Mouse (Mus musculus) gastrocnemius, adult 18-20 months (tissue): Measurements from ENCODE around the gene Erlin1. TPM values are rescaled to one million over a fixed set of nuclear protein-coding genes. Genes with fewer than 3 reads are reported as not detected.

ENCODE experiments used
- DNase-seq: peaks from one replicate; pipeline ENCODE4 v3.0.0; 2021; ENCODE audit warnings: low spot score
- long read RNA-seq, 2 experiments: library from polyadenylated mRNA; stranded (forward); transcript quantifications; one replicate each; pipeline ENCODE4 v2.0.0; 2021
- total RNA-seq, 2 experiments: library from RNA; stranded (reverse); gene quantifications; 2 replicates each; pipeline ENCODE4 v1.2.3; 2021

Gene Erlin1
- total RNA-seq = 1 to 10 TPM; 5.8 to 6.1 TPM
- long read RNA-seq, experiment 1, transcript Erlin1-202 (12 exons, 3,136 nt) = major isoform, 6 of 7 reads
- long read RNA-seq, experiment 1, partial matches to known transcripts = 0 of 7 reads
- long read RNA-seq, experiment 1, other reads (novel, unspliced or antisense) = 1 of 7 reads
- long read RNA-seq, experiment 2, transcript Erlin1-201 (12 exons, 3,228 nt) = major isoform, 6 of 11 reads
- long read RNA-seq, experiment 2, partial matches to known transcripts = 0 of 11 reads
- long read RNA-seq, experiment 2, other reads (novel, unspliced or antisense) = 1 of 11 reads

DNA sequence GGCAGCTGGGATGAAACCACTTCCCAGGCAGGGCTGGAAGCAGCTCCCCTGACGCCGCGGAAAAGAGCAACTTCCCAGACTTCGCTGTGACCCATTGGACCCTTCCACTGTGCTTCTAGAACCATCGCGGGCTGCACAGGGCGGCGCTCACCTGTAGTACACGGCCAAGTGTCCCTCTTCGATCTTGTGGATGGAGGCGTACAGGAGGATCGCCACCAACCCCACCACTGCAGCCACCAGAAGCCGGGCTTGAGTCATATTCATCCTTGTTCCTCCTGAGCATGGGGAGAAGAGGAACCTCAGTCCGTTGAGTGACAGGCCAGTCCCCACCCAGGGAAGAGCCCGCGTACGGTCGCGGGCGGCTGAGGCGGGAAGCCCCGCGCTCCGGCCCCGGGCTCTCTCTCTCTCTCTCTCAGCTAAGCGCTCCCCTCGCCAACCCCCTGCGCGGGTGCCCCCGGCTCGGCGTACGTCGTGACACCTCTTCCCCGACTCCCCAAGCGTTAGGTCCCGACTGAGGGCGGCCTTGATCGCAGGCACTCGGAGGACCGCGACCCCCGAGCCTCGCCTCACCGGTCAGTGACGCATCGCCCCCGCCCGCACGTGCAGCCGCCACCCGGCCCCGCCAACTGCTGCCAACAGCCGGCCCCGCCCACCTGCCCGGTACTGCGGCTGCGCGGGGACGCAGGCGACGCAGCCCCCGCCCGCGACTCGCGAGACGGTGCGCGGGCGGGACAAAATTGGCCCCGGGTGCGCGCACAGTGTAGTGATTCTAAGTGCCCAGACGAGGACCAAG, at the start of gene Erlin1:
Erlin1 (minus strand) TSS at position 665 of the 793 bp plus-strand sequence.
- peak; percentile 88 for DNase-seq

DNA sequence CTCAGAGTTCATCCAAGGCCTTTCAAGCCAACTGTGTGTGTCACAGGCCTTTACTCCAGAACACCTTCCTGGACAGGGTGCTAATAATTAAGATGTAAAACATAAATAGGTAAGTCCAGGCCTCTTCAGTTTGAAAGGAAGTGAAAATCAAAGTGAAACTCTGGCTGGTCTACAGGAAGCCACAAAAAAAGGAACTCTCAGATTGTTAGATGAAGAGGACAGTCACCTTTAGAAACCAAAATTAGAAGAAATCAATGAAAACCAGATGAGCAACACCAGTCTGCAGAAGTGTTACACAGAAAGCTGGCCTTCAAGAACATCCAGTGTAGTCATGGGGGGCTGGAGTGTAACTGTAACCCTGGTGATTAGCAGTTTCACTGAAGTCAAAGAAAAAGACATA, 48.2 kb upstream of the Erlin1 start:
- no peak for DNase-seq

DNA sequence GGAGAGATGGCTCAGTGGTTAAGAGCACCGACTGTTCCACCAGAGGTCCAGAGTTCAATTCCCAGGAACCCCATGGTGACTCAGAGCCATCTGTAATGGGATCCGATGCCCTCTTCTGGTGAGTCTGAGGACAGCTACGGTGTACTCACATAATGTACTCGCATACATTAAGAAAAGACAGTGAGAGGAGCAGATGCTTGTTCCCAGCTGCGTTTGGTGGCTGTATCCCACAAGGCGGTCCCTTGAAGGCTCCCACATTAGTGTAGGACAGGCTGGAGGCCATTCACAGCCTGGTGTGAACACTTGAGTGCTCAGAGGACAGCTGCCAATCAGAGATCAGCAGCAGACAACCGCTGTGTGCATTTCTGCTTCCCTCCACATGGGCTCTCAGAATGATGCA, 42.1 kb upstream of the Erlin1 start:
- DNase-seq = no peak

DNA sequence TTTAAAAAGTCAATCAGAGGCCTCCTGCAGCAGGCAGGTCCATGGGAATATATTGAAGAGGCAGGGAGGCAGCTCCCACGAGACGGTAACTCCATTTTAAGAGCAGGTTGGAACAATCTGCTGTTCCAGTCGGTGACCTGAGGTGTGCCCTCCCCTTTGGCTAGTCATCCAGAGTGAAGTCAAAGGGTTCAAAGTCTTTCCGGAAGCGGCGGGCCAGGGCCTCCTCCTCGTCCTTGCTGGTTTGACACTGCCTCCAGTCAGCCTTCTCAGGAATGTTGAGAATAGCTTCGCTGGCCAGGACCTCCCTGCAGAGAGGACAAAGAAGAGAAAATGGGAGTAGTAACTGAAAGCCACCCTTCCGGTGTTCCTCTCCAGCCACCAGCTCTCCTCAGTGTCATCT, 40.8 kb upstream of the Erlin1 start:
- DNase-seq = no peak

DNA sequence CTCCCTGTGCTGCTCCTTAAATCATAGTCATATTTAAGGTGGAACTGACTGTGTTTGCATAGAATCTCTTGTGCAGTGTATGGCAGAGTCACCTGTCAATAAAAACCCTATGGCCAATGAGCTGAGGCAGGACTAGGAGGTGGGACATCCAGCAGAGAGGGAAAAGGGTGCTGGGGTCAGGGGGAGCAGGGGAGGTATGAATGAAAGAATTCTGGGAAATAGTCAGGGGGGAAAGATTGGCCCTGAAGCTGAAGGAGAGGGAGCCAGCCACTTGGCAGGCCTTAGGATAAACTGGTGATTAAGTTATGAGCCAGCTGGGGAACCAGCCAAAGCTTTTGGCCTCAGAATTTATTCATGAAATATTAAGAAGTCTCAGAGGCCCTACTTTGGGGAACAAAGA, 39.4 kb upstream of the Erlin1 start:
- no peak for DNase-seq

DNA sequence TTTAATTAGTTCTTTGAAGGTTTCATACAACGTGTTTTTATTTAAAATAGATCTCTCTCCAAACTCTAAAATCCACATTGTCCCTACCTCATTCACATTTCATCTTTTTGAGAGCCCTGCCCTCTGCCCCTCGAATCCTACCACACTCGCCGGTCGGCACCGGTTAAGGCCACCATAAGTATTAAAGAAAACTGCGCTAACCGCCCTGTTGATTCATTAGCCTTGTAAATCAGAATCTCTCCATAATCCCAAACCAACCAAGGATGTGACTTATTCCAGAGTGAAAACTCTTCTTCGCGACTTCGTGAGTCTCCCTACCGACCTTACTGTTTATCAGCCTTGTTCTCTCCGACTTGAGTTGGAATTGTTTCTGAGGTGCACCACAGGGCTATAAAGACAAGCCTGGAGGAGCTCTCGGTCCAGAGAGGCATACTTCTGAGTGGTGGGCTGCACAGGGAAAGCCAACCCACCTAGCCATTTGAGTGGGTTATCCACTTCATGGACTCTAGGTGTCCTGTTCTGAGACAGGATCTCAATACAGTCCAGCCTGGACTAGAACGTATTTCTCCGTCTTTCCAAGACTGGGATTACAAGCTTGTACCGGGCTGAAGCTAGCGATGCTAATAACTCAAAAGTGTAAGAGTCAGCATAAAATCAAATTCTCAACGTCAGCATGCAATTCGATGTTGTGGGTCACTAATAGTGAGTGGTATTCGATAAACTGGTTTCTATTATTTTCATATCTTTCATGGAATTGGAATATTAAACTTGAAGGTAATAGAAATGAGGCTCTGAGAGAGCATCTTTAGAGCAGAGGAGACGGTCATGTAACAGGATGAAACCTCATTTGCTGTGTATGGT, 38.3 kb upstream of the Erlin1 start:
- no peak for DNase-seq

DNA sequence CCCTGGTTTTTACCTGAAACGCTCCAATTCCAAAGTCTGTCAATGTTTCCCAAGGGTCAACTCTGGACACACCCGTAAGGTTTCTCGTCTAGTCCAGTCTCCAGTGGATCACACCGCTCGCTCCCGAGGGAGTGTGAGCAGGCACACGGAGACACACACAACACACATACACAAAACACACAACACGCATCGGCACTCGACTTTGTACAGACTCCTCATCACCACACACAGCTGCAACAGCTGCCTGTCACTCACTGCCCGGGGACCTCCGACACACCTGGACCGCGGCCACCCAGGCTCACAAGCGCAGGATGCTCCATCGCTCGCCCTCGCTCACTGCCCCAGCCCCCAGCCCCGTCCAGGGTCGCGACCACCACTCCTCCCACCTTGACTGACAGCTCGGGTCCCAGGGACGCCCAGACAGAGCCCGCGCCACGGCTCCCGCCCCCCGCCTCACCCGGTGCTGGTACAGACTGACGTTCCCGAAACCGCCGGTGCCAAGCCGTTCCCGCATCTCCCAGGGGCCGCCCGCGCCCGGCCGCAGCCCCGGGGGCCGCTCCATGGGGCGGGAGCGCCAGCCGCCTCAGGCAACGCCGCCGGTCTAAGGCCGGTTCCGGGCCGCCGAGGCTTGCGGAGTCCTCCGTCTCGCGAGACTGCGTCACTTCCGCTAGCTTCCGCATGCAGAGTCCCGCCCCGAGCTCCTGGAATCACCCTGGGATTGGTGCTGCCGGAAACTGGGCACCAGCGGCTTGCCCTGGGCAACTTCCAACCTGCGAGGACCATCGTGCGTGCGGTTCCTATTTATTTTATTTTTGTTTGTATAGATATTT, 37.5 kb upstream of the Erlin1 start, which contains the start of gene Chuk:
Chuk (minus strand) TSS at position 650 of the 830 bp plus-strand sequence.
- peak; percentile 97 for DNase-seq

DNA sequence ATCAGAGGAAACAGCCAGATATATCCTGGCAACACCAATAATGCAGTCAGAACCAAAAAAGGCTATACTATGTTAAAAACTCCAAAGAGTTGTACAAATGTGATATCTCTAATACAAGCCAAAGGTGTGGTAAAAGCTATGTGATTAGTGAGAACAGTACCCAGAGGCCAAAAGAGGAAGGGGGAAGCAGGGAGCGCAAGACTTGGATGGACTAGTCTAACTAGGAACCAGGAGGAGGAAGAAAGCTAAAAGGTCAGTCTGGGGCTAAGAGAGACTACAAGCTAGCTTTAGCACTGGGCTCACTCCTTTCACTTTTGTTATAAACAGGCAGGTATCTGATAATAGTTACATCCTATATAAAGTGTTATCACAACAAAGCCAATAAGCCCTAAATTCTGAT, 34.8 kb upstream of the Erlin1 start:
- DNase-seq = no peak

DNA sequence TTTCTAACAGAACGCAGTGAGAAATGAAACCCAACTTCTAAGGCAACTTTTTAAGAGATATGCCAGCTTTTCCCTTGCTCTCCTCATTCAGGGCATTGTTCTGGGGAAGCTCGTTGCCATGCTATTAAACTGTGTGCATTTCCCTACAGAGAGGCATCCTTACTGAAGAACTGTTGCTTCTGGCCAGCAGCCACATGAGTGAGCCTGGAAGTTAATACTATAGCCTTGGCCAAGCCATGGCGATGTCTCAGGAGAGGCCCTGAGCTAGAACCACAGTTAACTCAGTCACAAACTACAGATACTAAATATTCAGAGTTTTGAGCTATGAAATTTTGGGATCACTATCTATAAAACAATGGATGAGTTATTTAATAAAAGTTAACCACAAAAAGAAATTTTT, 33.4 kb upstream of the Erlin1 start:
- no peak for DNase-seq

DNA sequence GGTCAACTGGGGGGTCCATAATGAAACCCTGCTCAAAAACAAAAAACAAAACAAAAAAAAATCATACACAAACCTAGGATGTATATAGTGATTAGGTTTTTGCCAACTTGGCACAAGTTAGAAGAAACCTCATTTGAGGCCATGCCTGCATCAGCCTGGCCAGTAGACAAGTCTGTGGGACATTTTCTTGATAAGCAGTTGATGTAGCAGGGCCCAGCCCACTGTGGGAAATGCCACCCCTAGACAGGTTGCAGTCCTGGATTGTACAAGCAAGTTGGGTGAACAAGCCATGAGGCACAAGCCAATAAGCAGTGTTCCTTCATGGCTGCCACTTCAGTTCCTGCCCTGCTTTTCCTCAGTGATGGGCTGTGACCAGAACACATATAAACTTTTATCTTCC, 31.3 kb upstream of the Erlin1 start:
- no peak for DNase-seq

DNA sequence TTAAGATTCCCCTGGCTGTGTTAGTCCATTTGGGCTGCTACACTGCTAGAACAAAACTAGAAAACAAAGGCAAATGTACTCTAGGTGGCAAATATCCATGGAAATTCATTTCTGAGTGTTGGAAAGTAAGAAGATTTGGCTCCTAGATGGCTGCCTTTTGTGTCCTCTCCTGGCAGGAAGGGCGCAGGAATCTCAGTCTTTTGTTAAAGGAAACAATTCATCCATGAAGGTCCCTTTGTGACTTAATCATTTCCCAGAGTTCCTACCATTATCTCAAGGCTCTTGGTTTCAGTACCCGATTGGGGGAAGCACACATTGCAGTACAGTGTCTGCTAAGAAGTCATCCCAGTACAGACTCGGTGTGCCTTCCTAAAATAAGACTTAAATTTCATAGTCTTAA, 16.7 kb upstream of the Erlin1 start:
- no peak for DNase-seq

DNA sequence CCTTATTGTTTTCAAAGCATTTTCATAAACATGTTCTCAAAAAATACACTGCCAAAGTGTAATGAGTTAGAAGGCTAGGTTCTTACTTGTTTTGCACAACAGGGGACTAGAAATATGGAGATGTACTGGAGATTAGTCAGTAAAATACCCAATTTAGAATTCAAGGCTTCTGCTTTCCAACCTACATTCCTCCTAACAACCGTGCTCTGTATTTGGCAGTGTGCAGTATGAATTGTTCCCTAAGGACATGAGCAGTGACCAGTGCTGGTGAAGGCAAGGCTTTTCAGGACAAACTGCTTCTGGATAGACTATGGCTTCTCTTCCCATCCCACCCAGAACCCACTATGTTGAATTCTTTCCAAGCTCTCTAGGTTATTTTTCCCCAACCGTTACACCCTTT, 11.3 kb upstream of the Erlin1 start:
- DNase-seq = no peak

DNA sequence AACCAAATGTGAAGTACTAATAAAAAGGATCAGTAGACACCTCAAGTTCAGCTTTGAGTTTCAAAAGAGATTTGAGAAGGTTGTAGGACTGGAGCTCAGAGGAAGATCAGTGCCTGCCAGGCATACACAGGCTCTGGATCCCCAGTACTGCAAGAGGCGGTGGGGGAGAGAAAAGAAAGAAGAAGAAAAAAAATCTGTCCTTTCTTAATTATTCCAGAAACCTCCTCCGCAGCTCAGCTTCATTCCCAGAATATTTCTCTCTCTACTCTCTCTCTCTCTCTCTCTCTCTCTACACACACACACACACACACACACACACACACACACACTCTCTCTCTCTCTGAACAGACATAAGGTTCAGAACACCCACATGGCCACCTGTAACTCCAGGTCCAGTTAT, 10.4 kb upstream of the Erlin1 start:
- no peak for DNase-seq

DNA sequence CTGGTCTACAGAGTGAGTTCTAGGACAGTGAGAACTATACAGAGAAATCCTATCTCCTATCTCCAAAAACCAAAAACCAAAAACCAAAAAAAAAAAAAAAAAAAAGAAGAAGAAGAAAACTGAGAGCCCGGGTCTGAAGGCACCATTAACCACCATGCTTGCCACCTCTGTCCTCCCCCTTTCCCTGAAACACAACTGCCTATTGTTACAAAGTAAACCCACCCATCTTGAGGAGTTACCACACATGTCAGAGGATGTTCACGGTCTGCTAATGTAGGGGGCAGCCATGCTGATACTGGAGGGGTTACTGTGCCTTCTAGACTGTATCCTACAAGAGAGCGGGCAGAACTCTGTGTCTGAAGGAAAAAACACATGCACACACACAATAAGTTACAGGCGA, 7.4 kb upstream of the Erlin1 start:
- DNase-seq = no peak

DNA sequence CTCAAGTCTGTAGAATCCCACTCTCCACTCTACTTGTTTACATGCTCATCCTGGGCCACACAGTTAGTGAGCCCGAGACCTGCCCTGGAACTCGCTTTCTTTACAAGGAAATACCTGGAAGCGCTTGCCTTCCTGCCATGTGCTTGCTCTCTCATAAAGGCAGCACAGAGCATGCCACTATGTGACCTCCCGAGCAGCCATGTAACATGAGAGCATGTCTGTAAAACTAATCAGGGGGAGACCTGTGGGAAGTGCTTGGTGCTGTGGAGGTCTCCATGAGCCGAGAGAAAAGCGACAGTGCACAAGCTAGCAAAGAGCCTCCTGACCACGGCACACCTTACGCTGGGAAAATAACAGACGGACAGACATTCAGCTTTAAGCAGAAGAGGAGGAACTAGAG, 6.9 kb upstream of the Erlin1 start:
- no peak for DNase-seq

DNA sequence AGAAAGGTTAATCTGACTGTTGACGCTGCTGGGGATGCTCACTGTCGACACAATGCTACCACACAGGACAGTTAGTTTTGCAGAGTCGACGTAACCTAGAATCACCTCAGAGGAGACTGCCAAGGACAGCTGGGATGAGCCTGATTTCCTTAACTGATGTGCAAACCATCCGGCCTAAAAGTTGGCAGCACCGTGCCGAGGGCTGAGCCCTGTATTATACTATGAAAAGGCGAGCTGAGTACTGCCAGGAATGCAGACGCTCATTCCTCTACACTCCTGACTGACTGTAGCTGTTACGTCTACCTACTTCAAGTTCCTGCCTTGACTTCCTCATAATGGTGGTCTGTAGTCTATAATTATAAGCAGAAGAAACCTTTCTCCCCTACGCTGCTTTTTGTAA, 5.4 kb upstream of the Erlin1 start:
- DNase-seq = no peak

DNA sequence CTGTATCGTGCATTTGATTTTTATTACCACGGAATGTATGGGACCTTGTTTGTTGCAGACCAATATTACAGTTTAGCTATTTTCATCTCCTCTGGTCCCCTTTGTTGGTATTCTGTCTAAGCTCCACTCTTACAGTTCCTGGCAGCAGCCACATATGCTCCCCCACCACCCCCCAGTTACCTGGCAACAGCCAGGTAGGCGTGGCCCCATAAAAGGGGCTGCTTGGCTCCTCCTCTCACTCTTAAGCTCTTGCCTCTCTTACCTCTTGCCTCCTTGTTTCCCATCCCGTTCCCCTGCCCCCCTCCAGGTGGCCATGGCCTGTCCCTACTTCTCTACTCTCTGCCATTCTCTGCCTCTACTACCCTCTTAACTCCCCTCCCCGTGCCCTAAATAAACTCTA, 1.6 kb upstream of the Erlin1 start:
- DNase-seq = no peak

DNA sequence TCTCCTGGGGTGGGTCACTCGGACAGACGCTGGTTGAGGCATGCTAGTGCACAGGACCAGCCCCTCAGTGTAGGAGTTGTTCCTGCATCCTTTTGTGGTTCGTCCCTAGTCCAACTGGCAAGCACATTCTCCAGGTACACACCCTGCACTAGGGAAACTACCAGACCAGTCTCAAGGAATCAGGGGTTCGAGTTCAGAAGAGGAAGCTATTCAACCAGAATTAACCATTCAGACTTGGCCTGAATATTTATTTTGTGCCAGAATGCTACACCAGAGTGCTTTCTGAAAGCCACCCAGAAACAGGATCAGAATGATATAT, 288 bp upstream of the Erlin1 start:
- no peak for DNase-seq

DNA sequence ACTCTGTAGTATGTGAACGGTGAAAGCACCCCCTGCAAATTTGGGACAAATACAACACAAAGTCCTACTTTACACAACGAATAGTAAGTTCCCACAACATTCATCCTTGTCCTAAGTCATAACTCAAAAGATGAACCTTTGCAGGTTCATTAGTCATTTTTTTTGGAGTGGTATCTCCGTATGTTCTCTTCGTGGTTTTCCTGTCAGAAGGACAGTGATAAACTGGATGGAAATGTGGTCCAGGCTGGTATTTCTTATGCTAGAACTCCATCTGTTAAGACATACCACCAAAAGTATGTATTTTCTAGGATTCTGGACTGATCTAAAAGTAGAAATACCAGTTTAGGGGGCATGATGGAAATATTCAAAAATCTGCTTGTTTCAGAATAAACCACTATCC, 1.4 kb downstream of the Erlin1 start:
- no peak for DNase-seq

DNA sequence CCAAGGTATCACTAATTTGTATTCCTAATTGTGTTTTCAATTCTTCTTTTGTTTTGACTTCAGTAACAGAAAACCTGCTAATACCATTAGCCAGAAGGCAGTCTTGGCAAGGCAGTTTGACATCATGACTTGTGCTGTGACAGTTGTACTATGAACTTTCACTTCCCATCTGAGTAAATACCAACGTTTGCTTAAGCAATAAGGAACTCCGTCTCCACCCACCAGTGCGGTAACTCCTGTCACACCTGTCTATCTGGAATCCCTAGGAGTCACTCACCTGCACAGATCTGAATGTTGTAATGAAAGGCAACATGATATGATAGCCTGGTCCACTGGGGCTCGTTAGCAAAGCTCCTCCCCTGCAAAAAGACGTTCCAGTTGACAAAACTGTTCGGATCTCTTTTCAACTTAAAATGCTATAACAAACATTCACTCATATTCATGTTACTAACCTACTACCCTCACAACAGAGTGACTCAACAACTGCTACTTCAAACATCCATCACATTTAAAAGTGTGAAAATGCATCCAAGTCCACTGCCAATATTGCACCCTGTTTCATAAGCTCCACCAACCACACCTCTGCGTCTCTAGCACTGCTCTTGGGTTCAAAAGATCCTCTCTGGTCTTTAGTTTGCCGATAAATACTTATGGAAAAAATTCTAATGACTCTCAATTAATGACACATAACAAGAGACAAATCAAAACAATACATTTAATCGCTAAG, 2.1 kb downstream of the Erlin1 start:
- no peak for DNase-seq

DNA sequence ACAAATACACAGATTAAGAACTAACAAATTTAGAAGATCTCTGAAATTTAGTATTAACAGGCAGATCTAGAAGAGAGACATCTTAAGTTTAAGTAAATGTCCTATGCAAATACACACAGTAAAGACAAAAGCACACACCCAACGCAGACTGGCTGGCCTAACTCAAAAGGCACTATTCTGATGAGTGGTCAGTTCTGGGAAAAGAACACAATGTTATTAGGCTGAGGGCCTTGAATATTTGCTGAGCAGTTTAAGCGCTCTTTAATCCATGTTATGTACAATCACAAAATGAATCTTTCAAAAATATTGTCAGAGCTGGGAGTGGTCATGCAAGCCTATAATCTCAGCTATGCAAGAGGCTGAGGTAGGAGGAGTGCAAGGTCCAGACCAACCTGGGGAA, 4.9 kb downstream of the Erlin1 start:
- DNase-seq = no peak
